Mouse (Mus musculus) myocyte (in vitro differentiated cells): Measurements from ENCODE around the gene Smoc2.

ENCODE experiments used
- CEBPB ChIP-seq: IDR thresholded peaks from 2 replicates; pipeline ENCODE4 v1.6.1; 2011; ENCODE audit warnings: mild to moderate bottlenecking, moderate library complexity; ENCODE audit not compliant: poor library complexity, insufficient read depth, severe bottlenecking
- E2F4 ChIP-seq: IDR thresholded peaks from one replicate; pipeline ENCODE4 v1.6.1; 2011; ENCODE audit warnings: mild to moderate bottlenecking, control low read depth, moderate library complexity; ENCODE audit not compliant: insufficient read depth
- MAX ChIP-seq: IDR thresholded peaks from one replicate; pipeline ENCODE4 v1.6.1; 2011; ENCODE audit warnings: low read depth, mild to moderate bottlenecking, control low read depth
- MYOD1 ChIP-seq, 3 experiments: IDR thresholded peaks; one replicate each; pipeline ENCODE4 v1.6.1; 2011; ENCODE audit warnings: control low read depth in 2 of 3, low read depth in 2 of 3, mild to moderate bottlenecking in 2 of 3, moderate library complexity in 1 of 3; ENCODE audit not compliant: insufficient read length in 2 of 3, control insufficient read depth in 1 of 3
- MYOG ChIP-seq, 3 experiments: IDR thresholded peaks; one replicate each; pipeline ENCODE4 v1.6.1; 2011; ENCODE audit warnings: control low read depth in 2 of 3, low read depth in 2 of 3, mild to moderate bottlenecking in 2 of 3; ENCODE audit not compliant: insufficient read length in 2 of 3, control insufficient read depth in 1 of 3, insufficient read depth in 1 of 3
- POLR2A ChIP-seq: IDR thresholded peaks from one replicate; pipeline ENCODE4 v1.6.1; 2011; ENCODE audit warnings: low read depth, mild to moderate bottlenecking, control low read depth, moderate library complexity; ENCODE audit not compliant: insufficient read length
- POLR2AphosphoS2 ChIP-seq: IDR thresholded peaks from one replicate; pipeline ENCODE4 v1.6.1; 2011; ENCODE audit warnings: low read depth, control low read depth; ENCODE audit not compliant: insufficient read length
- SRF ChIP-seq: IDR thresholded peaks from one replicate; pipeline ENCODE4 v1.6.1; 2011; ENCODE audit warnings: low read depth; ENCODE audit not compliant: control insufficient read depth, insufficient read length
- TCF12 ChIP-seq: IDR thresholded peaks from one replicate; pipeline ENCODE4 v1.6.1; 2011; ENCODE audit warnings: mild to moderate bottlenecking, control low read depth; ENCODE audit not compliant: poor library complexity, insufficient read depth, severe bottlenecking
- USF1 ChIP-seq: IDR thresholded peaks from one replicate; pipeline ENCODE4 v1.6.1; 2011; ENCODE audit warnings: low read depth, mild to moderate bottlenecking, control low read depth, moderate library complexity

DNA sequence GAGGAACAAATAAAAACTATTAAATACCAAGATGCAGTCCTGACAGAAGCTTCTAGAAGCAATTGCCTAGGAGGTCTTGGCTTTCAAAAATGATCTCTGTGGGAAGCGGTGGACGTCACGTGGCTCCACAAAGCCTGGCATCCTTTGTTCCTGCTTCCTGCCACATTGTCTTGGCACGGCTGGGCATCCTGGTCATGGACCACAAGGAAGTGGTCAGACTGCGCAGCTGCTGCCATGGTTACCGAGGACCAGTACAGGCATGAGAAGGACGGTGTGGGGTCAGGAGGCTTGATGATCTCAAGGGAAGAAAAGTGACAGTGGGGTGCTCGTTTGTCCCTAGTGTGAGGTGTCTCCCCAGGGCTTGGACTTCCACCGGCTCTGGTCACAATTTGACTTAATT, 48.7 kb downstream of the Smoc2 start:
- no peak for TF ChIP-seq POLR2A
- TF ChIP-seq USF1, result no peak
- no peak for TF ChIP-seq E2F4
- TF ChIP-seq TCF12, result no peak
- no peak for TF ChIP-seq MYOG (IDR thresholded peaks at IDR 0.05; ENCODE audit: control insufficient read depth in 1 of 3, insufficient read depth in 1 of 3, insufficient read length in 2 of 3, low read depth in 2 of 3)
- TF ChIP-seq SRF, result no peak
- TF ChIP-seq MYOD1 (IDR thresholded peaks at IDR 0.05; ENCODE audit: control insufficient read depth in 1 of 3, insufficient read length in 2 of 3, low read depth in 2 of 3), result no peak
- TF ChIP-seq MAX, result no peak
- TF ChIP-seq POLR2AphosphoS2, result no peak
- TF ChIP-seq CEBPB, result no peak
